Mouse (Mus musculus): ENCODE measurements around the gene Cdkn1b.

DNA sequence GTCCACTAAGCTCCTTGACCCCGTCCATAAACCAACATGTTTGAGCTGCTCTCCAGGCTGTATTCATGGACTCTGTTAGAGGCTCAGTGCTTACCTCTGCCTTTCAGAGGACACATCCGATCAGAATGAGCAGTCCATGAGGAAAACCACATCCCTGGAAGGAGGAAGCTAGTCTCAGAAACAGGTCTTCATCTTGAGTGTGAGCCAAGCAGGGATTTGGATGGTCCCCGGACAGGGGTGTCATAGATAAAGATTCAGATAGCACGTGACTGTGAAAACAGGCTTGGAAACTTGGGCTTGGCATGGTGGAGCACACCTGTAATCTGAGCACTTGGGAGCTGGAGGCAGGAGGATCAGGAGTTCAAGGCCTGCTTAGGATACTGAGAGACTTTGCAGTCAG, 9.7 kb downstream of the Cdkn1b start:
- TF ChIP-seq CTCF (IDR thresholded peaks at IDR 0.05; ENCODE audit: borderline replicate concordance, insufficient read depth, low read depth, low read length) (no peak), POLR2A (IDR thresholded peaks at IDR 0.05; ENCODE audit: borderline replicate concordance, insufficient read depth, low read length) (no peak)
